Mouse (Mus musculus) left cerebral cortex, postnatal 10 days (tissue): Measurements from ENCODE around the gene Suox. TPM values are rescaled to one million over a fixed set of nuclear protein-coding genes. Genes with fewer than 3 reads are reported as not detected.

Experiments
- DNase-seq, 2 experiments: peaks; one replicate each; pipeline ENCODE4 v3.0.0; 2021 to 2022; ENCODE audit warnings: low spot score in 2 of 2, mixed read lengths in 1 of 2; ENCODE audit errors: extremely low spot score in 1 of 2
- intact Hi-C: fragments of 180-260 bp; cut with DNase I; formaldehyde crosslinking; loops from one replicate; pipeline ENCODE4 v1.15.1; 2025
- total RNA-seq, 2 experiments: library from RNA; stranded (reverse); gene quantifications; 2 replicates each; pipeline ENCODE4 v1.2.3; 2021

Suox gene
- total RNA-seq, 2 experiments from 2014 or later, result 11.1 to 11.8 TPM

DNA sequence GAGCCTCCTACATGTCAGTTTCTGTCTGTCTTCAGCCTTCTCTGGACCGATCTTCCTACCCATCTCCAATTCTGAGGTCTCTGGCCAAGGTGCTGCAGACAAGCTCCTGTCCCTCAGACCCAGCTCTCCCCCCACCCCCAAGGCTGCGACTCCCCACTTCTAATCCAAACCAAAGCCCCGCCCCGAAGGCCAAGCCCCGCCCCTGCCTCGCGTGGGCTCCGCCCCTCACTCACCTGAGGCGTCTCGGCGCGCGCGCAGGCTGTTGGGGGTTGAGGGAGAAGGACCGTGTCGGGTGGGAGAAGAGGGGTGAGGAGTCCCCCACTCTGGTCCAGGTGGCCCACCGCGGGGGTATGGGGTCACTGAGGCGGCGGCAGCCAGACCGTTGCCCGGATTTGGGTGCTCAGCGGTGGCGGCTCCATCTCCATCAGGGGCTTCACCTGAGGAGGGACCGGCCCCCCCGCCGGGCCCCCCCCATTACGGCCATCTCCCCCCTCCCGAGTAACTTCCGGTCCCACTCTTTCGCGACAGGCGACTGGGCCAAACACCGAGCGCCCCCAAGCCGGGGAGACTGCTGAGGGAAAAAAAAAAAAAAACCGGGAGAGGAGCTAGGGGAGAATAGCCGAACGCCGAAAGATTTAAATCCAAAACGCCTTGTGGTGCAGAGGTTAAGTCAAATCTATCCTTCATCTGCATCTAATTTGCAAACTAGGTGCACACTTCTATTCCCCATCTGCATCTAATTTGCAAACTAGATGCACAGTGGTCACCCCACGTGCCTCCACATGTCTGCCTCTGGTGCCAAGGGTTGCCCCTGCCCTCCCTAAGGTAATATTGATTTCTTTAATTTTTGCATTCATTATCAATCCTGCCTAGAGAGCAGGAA lies 4.8 kb downstream of the Suox start:
- intact Hi-C loops, result no loop called here
- DNase-seq, result peak; percentile 24 to 77

DNA sequence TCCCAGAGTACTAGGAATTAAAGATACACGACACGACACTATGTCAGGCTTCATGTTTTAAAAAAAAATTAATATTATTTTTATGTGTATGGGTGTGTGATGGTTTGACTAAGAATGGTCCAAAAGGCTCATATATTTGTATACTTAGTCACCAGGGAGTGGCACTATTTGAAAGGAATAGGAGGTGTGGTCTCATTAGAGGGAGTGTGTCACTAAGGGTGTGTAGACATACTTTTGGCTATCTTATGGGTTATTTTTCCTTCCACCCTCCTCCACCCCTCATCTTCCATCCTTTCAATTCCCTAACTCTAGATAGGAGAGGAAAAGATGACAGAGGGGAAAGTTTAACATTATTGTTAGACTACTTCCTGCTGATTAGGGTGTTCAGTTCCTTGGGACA lies 8.1 kb downstream of the Suox start:
- no peak for DNase-seq
- intact Hi-C loops, result no loop called here

DNA sequence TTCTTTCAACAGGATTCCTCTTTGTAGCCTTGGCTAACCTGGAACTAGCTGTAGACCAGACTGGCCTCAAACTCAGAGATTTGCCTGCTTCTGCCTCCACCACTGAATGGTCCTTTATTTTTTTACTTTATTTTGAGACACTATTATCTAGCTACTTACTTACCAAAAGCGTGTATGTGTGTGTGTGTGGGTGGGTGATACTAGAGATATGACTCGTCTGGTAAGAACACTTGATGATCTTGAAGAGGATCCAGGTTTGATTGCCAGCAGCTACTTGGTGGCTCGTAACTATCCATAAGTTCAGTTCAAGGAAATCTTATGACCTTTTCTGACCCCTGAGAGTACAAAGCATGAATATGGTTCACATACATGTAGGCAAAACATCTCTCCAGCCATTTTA lies 8.6 kb downstream of the Suox start:
- no peak for DNase-seq
- intact Hi-C loops, result no loop called here

DNA sequence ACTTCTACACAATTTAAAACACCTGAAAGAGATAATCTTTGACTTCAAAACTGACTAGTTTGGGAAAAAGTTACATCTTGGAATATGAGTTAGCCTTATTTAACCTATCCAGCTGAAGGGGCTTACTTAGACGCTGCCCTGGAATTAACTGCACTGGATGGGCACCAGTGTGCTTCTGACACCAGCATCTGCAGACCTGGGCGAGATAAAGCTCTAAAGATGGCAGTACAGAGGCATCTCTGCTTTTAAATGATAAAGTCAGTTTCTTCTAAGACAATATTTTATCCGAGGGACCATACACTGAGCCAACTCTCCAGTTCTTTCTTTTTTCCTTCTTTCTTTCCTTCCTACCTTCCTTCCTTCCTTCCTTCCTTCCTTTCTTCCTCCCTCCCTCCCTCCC lies 9.1 kb downstream of the Suox start:
- no peak for DNase-seq
- intact Hi-C loops, result no loop called here

DNA sequence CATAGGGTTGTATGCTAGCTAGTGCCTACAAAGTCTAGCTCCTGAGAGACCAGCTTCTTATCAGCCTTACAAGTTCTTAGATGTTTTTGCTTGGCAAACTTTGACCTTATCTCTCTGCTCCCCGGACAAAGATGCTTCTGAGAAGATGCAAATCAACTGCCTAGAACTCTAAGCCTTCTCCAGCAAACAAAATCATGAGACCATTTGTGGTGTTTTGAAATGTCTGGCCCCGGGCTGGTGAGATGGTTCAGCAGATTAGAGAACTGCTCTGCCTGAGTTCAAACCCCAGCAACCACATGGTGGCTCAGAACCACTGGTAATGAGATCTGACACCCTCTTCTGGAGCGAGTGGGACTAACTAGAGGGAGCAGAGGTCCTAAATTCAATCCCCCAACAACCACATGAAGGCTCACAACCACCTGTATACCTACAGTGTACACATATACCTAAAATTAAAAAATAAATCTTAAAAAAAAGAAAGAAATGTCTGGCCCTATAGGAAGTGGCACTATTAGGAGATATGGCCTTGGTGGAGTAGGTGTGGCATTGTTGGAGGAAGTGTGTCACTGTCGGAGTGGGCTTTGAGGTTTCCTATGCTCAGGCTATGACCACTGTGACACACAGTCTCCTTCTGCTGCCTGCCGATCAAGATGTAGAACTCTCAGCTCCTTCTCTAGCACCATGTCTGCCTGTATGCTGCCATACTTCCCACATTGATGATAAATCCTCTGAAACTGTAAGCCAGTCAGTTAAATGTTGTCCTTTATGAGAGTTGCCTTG lies 10.2 kb downstream of the Suox start:
- intact Hi-C loops, result no loop called here

DNA sequence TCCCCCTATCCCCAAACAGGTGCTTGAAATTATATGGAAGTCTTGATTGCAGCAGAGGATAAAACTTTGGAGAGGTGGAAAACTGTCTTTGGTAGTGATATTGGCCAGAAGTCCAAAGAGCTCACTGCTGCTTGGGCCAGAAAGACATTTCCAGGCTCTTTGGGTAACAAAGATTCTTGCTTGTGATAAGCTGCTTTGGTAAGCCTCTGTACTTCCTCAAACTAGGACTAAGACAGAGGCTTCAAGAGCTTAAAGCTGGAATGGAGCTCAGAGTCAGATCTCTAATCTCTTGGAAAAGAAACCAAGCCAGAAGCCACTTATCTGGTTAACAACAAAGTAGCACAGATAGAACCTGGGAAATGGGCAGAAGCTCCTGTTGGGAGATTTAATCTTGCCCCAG lies 11.4 kb downstream of the Suox start:
- no peak for DNase-seq
- intact Hi-C loops, result no loop called here

More for the DNA sequence above, 10.2 kb downstream of the Suox start:
- no peak for DNase-seq

DNA sequence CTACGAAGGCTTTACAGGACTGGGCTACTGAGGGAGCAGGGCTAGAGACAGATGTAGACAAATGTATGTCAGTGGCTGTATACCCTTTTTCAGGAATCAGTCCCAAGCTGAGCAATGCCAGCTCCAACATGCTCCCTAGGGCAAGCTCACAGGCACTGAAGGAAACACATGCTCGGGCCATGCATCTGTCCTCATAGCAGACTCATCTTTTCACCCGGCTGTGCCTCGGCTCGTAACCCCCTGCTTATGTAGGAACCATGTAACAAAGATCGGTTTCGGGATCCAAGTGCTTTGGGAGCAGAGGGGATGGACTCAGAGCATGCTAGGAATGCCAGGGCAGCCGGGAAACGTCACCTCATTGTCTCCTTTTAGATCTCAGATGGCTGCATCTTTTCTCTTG lies 14.4 kb downstream of the Suox start:
- no peak for DNase-seq
- intact Hi-C loops, result no loop called here

DNA sequence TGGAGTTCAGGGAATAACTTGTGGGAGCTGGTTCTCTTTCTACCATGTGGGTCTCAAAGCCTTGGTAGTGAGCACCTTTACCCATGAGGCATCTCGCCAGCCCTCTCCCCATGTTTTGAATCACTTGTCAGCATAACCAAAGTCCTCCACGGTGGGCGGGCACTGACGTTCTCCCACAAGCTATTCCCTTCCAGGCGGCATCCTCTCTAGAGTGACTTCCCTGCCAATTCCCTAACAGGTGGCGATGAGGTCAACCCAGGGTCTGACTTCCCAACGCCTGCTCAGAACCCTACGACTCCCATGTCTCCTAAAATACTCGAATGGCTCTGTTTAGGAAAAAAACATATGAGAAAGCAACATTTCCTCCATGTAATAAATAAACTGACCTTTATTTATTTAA lies 16.0 kb downstream of the Suox start:
- no peak for DNase-seq

DNA sequence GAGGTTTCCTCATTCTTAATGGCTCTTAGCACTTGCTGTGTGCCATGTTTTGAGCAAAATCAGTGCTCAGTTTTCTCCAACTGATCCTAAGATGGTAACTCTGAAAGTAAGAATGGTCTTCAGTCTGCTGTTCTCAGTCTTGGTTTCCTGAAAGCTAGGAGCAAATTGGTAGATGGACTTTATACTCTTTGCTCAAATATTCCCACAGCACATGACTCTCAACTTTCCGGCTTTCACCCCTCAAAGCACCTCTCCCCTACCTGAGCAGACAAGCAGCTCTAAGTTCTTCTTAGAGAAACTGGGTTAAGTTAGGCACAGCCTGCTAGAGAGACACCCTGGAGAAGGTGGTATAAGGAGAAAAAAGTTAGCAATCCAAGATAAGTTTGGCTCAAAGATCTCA lies 17.1 kb downstream of the Suox start:
- DNase-seq, result no peak
- intact Hi-C loops, result no loop called here

More for the DNA sequence above, 16.0 kb downstream of the Suox start:
- intact Hi-C loops, result no loop called here

DNA sequence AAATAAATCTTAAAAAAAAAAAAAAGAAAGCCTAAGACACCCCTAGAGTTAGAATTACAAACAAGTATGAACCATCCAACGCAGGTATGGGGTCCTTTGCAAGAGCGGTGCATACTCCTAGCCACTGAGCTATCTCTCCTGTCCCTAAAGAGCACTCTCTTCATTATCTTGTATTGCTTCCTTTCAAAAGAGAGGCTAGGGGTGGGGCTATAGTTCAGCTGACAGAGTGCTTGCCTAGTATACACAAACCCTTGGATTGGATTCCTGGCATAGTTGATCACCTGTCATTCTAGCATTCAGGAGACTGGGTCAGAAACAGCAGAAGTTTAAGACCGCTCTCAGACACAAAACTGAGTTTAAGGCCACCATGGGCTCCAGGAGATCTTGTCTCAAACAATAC lies 18.6 kb downstream of the Suox start:
- intact Hi-C loops, result no loop called here
- no peak for DNase-seq

DNA sequence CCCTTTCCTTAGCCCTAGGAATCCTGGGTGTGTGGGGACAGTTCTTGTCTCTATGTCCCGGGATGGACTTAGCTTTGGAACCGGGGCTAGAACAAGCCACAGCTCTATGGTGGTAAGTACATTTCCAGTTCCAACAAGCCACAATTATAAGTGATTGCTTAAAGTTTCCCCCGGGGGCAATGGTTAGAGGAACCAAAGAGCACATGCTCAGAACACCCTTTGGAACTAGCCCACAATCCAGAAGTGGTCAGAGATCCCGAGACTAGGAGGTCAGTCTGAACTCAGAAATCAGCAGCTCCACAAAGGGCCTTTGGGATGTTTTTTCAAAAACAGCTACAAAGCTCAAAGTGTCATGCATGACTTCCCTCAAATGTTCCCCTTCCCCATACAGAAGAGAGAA lies 20.0 kb downstream of the Suox start:
- intact Hi-C loops, result no loop called here
- DNase-seq, result no peak

DNA sequence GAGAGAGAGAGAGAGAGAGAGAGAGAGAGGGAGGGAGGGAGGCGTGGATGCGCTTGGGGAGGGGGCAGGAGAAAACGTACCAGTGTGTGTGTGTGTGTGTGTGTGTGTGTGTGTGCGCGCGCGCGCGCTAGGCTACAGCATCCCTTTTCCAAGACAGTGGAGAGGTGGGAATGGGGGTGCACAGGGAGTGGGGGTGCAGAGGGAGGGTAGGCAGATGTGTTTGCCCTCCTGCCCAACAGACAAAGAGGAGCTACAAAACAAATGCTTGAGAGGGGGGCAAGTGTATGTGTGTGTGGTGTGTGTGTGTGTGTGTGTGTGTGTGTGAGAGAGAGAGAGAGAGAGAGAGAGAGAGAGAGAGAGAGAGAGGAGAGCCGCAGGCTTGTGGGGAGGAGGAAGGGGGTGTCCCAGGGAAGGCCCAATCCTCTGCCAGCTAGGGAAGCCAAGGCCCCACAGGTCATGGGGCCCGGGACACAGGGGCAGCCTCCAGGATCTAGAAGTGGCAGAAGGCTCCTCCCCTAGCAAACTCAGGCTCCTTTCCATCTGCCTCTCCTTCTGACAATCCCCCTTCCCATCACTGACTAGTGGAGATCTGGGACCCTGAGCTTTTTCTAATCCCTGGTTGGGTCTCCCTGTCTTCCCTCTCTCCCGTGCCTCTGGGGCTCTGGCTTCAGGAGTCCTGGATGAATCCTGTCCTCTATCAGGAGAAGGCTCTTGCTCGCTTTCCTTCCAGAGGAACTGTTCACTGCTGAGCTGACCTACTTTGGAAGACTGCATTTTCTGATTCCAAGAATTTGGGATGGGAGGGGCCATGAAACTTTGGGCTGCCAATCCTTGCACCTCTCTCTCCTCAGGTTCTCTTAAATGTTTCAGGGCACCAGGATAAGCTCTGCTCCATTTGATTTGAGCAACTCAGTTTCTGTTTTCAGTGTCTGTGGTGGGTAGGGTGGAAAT lies 27.5 kb downstream of the Suox start:
- intact Hi-C loops, result no loop called here
- DNase-seq, result peak; percentile 45 to 72

DNA sequence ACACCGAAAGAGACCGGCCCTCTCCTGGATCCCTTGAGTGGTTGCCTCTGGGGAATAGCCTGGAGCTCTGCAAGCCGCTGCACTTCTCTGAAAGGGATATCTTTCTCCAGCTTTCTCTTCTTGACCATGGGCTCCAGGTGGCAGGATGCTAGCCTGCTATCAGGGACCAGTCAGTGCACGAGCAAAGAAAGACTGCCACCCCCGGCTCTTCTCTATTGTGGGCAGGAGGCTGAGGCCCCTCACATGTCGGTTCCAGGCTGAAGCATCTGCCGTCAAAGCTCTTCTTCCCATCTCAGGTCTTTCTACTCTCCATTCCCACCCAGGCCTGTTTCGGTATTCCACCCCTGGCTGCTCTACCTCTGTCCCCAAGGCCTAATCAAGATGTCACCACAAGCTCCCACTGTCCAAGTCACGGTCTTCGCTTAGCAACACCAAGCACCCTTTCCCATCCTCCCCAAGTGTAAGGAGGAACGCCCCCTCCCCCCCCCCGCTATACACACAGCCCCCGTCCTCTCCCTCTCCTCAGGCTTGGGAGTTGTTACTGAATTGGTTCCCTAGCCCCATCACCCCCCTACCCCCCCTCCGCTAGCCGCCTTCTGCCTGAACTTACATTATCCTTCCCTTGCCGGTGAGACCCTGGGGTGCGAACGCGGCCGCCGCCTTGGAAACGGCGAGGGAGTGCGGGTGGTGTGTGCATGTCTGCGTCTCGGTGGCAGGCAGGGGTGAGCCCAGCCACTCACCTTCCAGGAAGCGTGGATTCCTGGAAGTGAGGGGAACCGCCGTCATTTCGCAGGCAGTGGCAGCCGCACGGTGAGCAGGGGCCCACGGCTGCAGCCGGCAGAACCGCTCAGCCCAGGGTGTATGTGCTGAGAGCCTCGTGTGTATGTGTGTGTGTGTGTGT lies 28.5 kb downstream of the Suox start, which contains the start of gene Ikzf4:
Gene Ikzf4, minus strand, starts transcription at position 881 of the 901 bp plus-strand sequence.
- intact Hi-C loops, result no loop called here
- peak in 1 of 2 experiments; percentile 68 for DNase-seq

DNA sequence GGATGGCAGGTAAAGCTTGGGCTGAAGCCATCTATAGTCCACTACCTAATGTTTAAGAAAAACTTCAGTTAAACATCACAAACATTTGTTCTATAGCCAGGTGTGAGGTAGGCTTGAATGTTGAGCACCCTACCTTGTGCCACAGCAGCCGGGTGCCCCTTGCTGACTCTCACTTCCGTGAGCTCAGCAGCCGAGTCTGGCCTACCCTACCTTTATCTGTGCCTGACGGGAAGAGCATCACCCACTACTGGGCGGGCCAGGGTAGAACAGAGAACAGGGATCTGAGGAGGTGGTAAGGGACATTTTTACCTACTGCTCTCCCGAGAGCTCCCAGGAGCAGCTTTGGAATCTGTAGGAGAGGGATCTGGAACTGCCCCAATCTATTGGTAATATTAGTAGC lies 31.1 kb downstream of the Suox start:
- intact Hi-C loops, result no loop called here

DNA sequence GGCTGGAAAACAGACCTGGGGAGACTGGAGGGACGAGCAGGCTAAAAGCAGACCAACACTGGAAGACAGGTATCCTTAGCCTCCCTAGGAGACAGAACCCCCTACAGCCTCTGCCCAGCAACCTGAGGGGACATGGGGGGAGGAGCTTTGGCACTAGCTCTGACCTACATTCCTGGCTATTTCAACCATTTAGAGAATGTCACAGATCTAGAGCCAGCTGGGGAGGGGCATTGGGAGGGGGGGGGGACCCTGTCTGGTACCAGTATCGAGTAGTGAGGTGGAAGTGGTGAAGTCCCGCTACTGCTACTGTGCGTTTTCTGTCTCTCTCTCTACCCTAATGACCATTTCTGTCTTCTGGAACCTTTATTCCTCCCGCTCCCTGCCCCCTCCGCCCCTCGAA lies 32.0 kb downstream of the Suox start:
- intact Hi-C loops, result no loop called here

More for the DNA sequence above, 31.1 kb downstream of the Suox start:
- DNase-seq, result no peak

DNA sequence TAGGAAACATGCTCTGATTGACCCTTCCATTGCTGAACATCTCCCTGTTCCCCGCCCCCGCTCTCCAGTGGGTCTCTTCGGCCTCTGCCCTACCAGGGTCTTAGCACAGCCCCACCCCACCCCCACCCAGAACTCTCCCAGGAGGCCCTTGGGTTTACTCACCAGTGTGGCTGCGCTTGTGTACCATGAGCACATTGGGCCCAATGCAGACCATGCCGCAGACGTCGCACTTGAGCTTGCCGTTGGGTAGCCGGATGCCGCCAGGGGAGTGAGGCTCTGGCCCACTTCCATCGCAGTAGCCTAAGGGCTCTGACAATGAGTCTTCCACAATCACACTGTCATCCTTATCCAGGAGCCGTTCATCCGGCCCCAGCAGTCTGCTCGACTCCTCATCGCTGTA lies 33.0 kb downstream of the Suox start:
- no peak for DNase-seq
- intact Hi-C loops, result no loop called here

More for the DNA sequence above, 32.0 kb downstream of the Suox start:
- no peak for DNase-seq

DNA sequence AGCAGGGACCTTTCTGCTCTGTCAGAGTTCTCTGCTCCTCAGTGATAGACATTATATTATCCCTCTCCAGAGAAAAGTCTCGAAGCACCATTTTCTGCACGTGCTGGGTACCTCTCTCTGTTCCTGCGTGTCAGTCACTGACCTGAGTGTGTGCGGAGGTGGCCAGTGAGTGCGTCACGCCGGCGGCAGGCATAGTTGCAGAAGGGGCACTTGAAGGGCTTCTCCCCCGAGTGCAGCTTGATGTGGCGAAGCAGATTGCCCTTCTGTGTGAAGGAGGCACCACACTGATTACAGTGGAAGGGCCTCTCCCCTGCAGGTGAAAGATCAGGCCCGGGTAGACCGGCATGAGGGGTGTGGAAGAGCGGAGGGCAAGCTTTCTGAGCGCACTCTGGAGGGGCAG lies 33.9 kb downstream of the Suox start:
- intact Hi-C loops, result no loop called here
- no peak for DNase-seq

DNA sequence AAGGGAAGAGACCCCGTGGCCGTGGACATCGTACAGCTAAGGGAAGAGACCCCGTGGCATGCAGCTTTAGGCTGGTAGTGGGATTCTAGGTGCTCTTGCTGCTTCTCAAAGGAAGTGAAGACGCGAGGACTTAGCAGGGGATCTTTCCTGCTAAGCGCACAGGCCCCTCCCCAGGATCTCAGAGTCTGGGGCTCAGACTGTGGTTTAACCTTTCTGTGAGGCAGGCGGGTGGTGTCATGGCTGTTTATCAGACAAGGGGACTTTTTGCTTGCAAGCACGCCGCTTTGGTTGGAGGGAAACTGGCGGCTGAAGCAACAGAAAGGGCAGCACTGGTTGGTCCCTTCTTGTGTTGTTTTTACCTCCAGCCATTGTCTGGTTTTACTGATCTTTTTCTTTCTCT lies 36.9 kb downstream of the Suox start:
- intact Hi-C loops, result no loop called here
- no peak for DNase-seq
